In the genomic region with DNA sequence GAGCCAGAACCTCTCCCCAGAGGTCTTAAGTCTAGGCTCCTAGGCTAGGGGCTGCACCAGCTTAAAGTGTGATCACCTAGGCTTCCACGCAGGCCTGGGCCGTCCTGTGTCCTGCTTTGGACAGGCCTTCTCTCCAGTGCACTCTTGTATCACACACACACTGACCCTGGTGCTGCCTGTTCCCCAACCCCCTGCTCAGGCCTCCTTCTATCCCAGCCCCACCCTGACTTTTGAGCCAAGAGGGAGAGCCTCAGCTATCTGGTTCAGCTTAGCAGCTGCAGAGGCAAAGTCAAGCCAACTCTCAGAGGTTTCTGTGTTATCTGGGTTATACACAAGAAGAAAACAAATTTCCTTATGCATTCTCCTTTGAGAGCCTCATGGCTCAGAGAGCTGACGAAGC, we compare ENCODE assay signal across 11 mouse cellular contexts. TPM values are rescaled to one million over a fixed set of nuclear protein-coding genes. Genes with fewer than 3 reads are reported as not detected.
DNase-seq lines count a peak whose midpoint lies in the region; ATAC-seq and TF ChIP-seq lines count a peak whose summit lies in the region.
"Had no signal": no experiment of that assay in that cellular context is flagged by ENCODE, and none has a peak within 500 bp of the region (broad histone marks: within the 10 kb centered on the region; RNA-seq: fewer than 3 reads in every experiment).

No protein-coding gene starts in this region.

- no peak for TF ChIP-seq CTCF in lung, embryonic 14.5 days (IDR thresholded peaks at IDR 0.05; ENCODE audit: low read depth)

- H3K4me2 ChIP-seq in lung, embryonic 14.5 days = no peak overlapping the region
- no peak overlapping the region for H3K4me2 ChIP-seq in stomach, embryonic 15.5 days
- H3K4me2 ChIP-seq: liver, embryonic 15.5 days; neural tube, embryonic 12.5 days had no signal

- peak; percentile 21 for DNase-seq in lung, embryonic 14.5 days
- DNase-seq in lung, postnatal 4 days = no peak
- DNase-seq in gastrocnemius, postnatal 10 days = peak; percentile 40
- DNase-seq in heart, postnatal 14 days = peak; percentile 72 to 80
- no peak for DNase-seq in spleen, postnatal 14 days (ENCODE audit: low spot score in 2 of 2)
- no peak for DNase-seq in left cerebral cortex, postnatal 10 days (ENCODE audit: extremely low spot score in 1 of 2, low spot score in 2 of 2)
- DNase-seq in embryo, embryonic 10.5 days (ENCODE audit: low spot score) = no peak

- peaks cover 13% of the 10 kb centered on the region; the same call in 1 of the 2 replicates for H3K36me3 ChIP-seq in lung, embryonic 14.5 days (ENCODE audit: insufficient read depth)
- H3K36me3 ChIP-seq in stomach, embryonic 15.5 days = 0 out of 2 replicates have a peak, but pooled peaks cover 4% of the 10 kb centered on the region
- H3K36me3 ChIP-seq: liver, embryonic 15.5 days; neural tube, embryonic 12.5 days had no signal

- no peak overlapping the region for H3K4me3 ChIP-seq in lung, embryonic 14.5 days (ENCODE audit: low read depth, low read length)
- H3K4me3 ChIP-seq in stomach, embryonic 15.5 days (replicated peaks) = no peak overlapping the region
- H3K4me3 ChIP-seq: liver, embryonic 15.5 days; neural tube, embryonic 12.5 days had no signal

- ATAC-seq in lung, embryonic 14.5 days (ENCODE audit: insufficient read depth) = no peak
- no peak for ATAC-seq in stomach, embryonic 15.5 days (ENCODE audit: insufficient read depth, low FRiP score, low read depth)
- ATAC-seq: inflammation-experienced regulatory T-cells, adult 6 months had no signal

- H3K9me3 ChIP-seq in lung, embryonic 14.5 days (ENCODE audit: low read depth, low read length) = no peaks in the 10 kb centered on the region
- no peaks in the 10 kb centered on the region for H3K9me3 ChIP-seq in stomach, embryonic 15.5 days
- H3K9me3 ChIP-seq: liver, embryonic 15.5 days; neural tube, embryonic 12.5 days had no signal

- no peak overlapping the region for H3K27ac ChIP-seq in lung, embryonic 14.5 days (ENCODE audit: low read depth)
- peak overlapping the region; percentile 19; the same call in 1 of the 2 replicates for H3K27ac ChIP-seq in stomach, embryonic 15.5 days
- H3K27ac ChIP-seq: liver, embryonic 15.5 days; neural tube, embryonic 12.5 days had no signal

- H3K4me1 ChIP-seq in lung, embryonic 14.5 days (ENCODE audit: insufficient read depth) = peaks cover 24% of the 10 kb centered on the region
- peaks cover 27% of the 10 kb centered on the region for H3K4me1 ChIP-seq in stomach, embryonic 15.5 days

- H3K9ac ChIP-seq in lung, embryonic 14.5 days = no peak overlapping the region
- no peak overlapping the region for H3K9ac ChIP-seq in stomach, embryonic 15.5 days
- H3K9ac ChIP-seq: liver, embryonic 15.5 days; neural tube, embryonic 12.5 days had no signal

- WGBS in lung, embryonic 14.5 days = 85% methylated on average over 3 of the region's 3 CpGs
- WGBS in stomach, embryonic 15.5 days = 76% methylated on average over 3 of the region's 3 CpGs

- no peaks in the 10 kb centered on the region for H3K27me3 ChIP-seq in lung, embryonic 14.5 days (ENCODE audit: insufficient read depth, low read length)
- H3K27me3 ChIP-seq in stomach, embryonic 15.5 days (replicated peaks) = no peaks in the 10 kb centered on the region
- H3K27me3 ChIP-seq: liver, embryonic 15.5 days; neural tube, embryonic 12.5 days had no signal

- intact Hi-C loops in heart, postnatal 14 days (cut with DNase I) = loop anchor here (5.0 kb wide), 1 partner anchor 37 kb away; no protein-coding TSS in a partner anchor
- intact Hi-C loops in left cerebral cortex, postnatal 10 days (cut with DNase I) = no loop called here

RNA-seq across cellular contexts. Expression of a gene that starts 11.4 kb away (rescaled TPM):
- 7.2 and 7.3 TPM in 2 replicates for polyA plus RNA-seq in lung, embryonic 14.5 days (2014; fragmentation: Nextera tagmentation; extraction: Ambion mirVana)
- total RNA-seq in gastrocnemius, postnatal 10 days (2021) = 1 to 10 TPM; 7.4 to 8.8 TPM
- 10 to 100 TPM; 11.9 to 15.4 TPM for total RNA-seq in heart, postnatal 14 days (2021)
- 9.8 TPM in 2 replicates for polyA plus RNA-seq in stomach, embryonic 15.5 days (2015; fragmentation: Nextera tagmentation; extraction: Ambion mirVana)
- total RNA-seq in left cerebral cortex, postnatal 10 days (2021) = 1 to 10 TPM; 2.8 to 4.3 TPM

Comparison
In these comparisons a context has a peak if more than half of its experiments do, and no peak if none do; other contexts are left out.
1. DNase-seq: peak in lung, embryonic 14.5 days (single experiment), gastrocnemius, postnatal 10 days (single experiment) and heart, postnatal 14 days (2 of 2); none in lung, postnatal 4 days (0 of 2), spleen, postnatal 14 days (0 of 2), left cerebral cortex, postnatal 10 days (0 of 2) and embryo, embryonic 10.5 days (single experiment).